Mouse (Mus musculus): ENCODE measurements around the gene Sigmar1. TPM values are rescaled to one million over a fixed set of nuclear protein-coding genes. Genes with fewer than 3 reads are reported as not detected.

Sigmar1 gene
- polyA plus RNA-seq, 1 experiment from 2014 or later, result 79.3 TPM

Other genes starting within 250 kb of the Sigmar1 start
- gene 1110017D15Rik, start 238.8 kb downstream of the Sigmar1 start, polyA plus RNA-seq (2015; fragmentation: Nextera tagmentation; extraction: Ambion mirVana), result 17.0 and 19.3 TPM in 2 replicates
- gene Fam219a, start 186.6 kb downstream of the Sigmar1 start, polyA plus RNA-seq (2015; fragmentation: Nextera tagmentation; extraction: Ambion mirVana), result 17.6 and 19.0 TPM in 2 replicates
- gene Dnaic1, start 186.4 kb downstream of the Sigmar1 start, polyA plus RNA-seq (2015; fragmentation: Nextera tagmentation; extraction: Ambion mirVana), result 2.0 and 2.6 TPM in 2 replicates
- 106 and 122 TPM in 2 replicates for gene Enho, start 115.8 kb downstream of the Sigmar1 start, polyA plus RNA-seq (2015; fragmentation: Nextera tagmentation; extraction: Ambion mirVana)
- 29.1 and 33.0 TPM in 2 replicates for gene Cntfr, start 59.1 kb downstream of the Sigmar1 start, polyA plus RNA-seq (2015; fragmentation: Nextera tagmentation; extraction: Ambion mirVana)
- 39.4 and 41.6 TPM in 2 replicates for gene Il11ra1, start 56.2 kb downstream of the Sigmar1 start, polyA plus RNA-seq (2015; fragmentation: Nextera tagmentation; extraction: Ambion mirVana)
- 58.7 and 58.8 TPM in 2 replicates for gene Rpp25l, start 42.6 kb downstream of the Sigmar1 start, polyA plus RNA-seq (2015; fragmentation: Nextera tagmentation; extraction: Ambion mirVana)
- 298 and 299 TPM in 2 replicates for gene Dctn3, start 33.0 kb downstream of the Sigmar1 start, polyA plus RNA-seq (2015; fragmentation: Nextera tagmentation; extraction: Ambion mirVana)
- 0.86 and 1.1 TPM in 2 replicates for gene Arid3c, start 25.0 kb downstream of the Sigmar1 start, polyA plus RNA-seq (2015; fragmentation: Nextera tagmentation; extraction: Ambion mirVana)
- gene Galt, start 929 bp downstream of the Sigmar1 start, polyA plus RNA-seq (2015; fragmentation: Nextera tagmentation; extraction: Ambion mirVana), result 48.0 and 53.9 TPM in 2 replicates
- gene Ccl27a, start 18.1 kb upstream of the Sigmar1 start, polyA plus RNA-seq (2015; fragmentation: Nextera tagmentation; extraction: Ambion mirVana), result 258 and 281 TPM in 2 replicates
- not detected in 2 replicates for gene Gm21541, start 147.5 kb upstream of the Sigmar1 start, polyA plus RNA-seq (2015; fragmentation: Nextera tagmentation; extraction: Ambion mirVana)
- 11.2 and 11.5 TPM in 2 replicates for gene Gm20878, start 185.4 kb upstream of the Sigmar1 start, polyA plus RNA-seq (2015; fragmentation: Nextera tagmentation; extraction: Ambion mirVana)
- gene Fam205a4, start 209.9 kb upstream of the Sigmar1 start, polyA plus RNA-seq (2015; fragmentation: Nextera tagmentation; extraction: Ambion mirVana), result 1.9 and 2.1 TPM in 2 replicates